19 mouse cellular contexts compared by ENCODE assay signal in the genomic region with DNA sequence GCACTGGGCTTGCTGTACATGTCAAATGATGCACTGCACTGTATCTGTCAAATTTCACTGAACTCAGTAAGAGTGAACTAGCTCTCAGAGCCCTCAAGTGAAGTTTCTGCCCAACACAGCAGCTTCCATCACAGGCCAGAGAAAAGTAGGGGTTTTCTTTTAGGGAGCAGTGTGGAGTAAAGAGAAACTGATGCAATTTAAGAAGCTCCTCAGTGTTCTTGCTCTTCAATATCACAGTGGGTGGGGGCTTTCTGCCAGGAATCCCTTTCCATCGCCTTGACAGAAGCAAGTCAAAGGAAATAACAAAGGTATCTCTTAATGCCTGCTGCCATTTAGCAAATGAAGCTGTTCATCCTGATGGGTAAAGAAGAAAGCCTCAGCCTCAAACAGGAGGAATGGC.
DNase-seq lines count a peak whose midpoint lies in the region; ATAC-seq and TF ChIP-seq lines count a peak whose summit lies in the region.
"Had no signal": no experiment of that assay in that cellular context is flagged by ENCODE, and none has a peak within 500 bp of the region (broad histone marks: within the 10 kb centered on the region; RNA-seq: fewer than 3 reads in every experiment).

No protein-coding gene starts in this region.

- no peaks in the 10 kb centered on the region for H3K9me3 ChIP-seq in forebrain, embryonic 14.5 days (replicated peaks; ENCODE audit: control insufficient read depth, low read length)
- no peaks in the 10 kb centered on the region for H3K9me3 ChIP-seq in forebrain, embryonic 10.5 days
- H3K9me3 ChIP-seq in midbrain, embryonic 15.5 days: no peaks in the 10 kb centered on the region
- H3K9me3 ChIP-seq in midbrain, postnatal 0 days (ENCODE audit: low read length): no peaks in the 10 kb centered on the region
- H3K9me3 ChIP-seq: embryonic facial prominence, embryonic 13.5 days; embryonic facial prominence, embryonic 15.5 days; forebrain, embryonic 13.5 days had no signal

- TF ChIP-seq CTCF in midbrain, postnatal 0 days (IDR thresholded peaks at IDR 0.05): no peak
- TF ChIP-seq CTCF in brain, embryonic 14.5 days (IDR thresholded peaks at IDR 0.05; ENCODE audit: borderline replicate concordance, extremely low read depth, insufficient read depth, insufficient read length): no peak

- no peak overlapping the region for H3K4me3 ChIP-seq in forebrain, embryonic 14.5 days (ENCODE audit: low read depth, low read length)
- no peak overlapping the region for H3K4me3 ChIP-seq in forebrain, embryonic 10.5 days
- H3K4me3 ChIP-seq in midbrain, embryonic 15.5 days: no peak overlapping the region
- no peak overlapping the region for H3K4me3 ChIP-seq in midbrain, postnatal 0 days (ENCODE audit: low read depth, low read length)
- H3K4me3 ChIP-seq: embryonic facial prominence, embryonic 13.5 days; embryonic facial prominence, embryonic 15.5 days; erythroblast, embryonic 14.5 days; forebrain, embryonic 13.5 days had no signal

- H3K36me3 ChIP-seq in forebrain, embryonic 14.5 days (ENCODE audit: control insufficient read depth, insufficient read depth, low read length): no peaks in the 10 kb centered on the region
- H3K36me3 ChIP-seq in forebrain, embryonic 10.5 days (replicated peaks): no peaks in the 10 kb centered on the region
- no peaks in the 10 kb centered on the region for H3K36me3 ChIP-seq in midbrain, embryonic 15.5 days (replicated peaks)
- H3K36me3 ChIP-seq in midbrain, postnatal 0 days (ENCODE audit: insufficient read depth, low read length): no peaks in the 10 kb centered on the region
- H3K36me3 ChIP-seq: embryonic facial prominence, embryonic 13.5 days; embryonic facial prominence, embryonic 15.5 days had no signal

- DNase-seq in forebrain, embryonic 14.5 days (ENCODE audit: low spot score): peak; percentile 20
- no peak for DNase-seq in forebrain, embryonic 10.5 days (ENCODE audit: extremely low spot score, low spot score)
- DNase-seq in midbrain, postnatal 0 days (ENCODE audit: low spot score): no peak
- DNase-seq in R1 (ENCODE audit: low read depth, low spot score): peak; percentile 25
- DNase-seq in brain, embryonic 14.5 days (ENCODE audit: low read depth): peak; percentile 63
- no peak for DNase-seq in thymus, postnatal 36 days
- DNase-seq: adrenal gland, adult 8-10 months; adrenal gland, postnatal 14 days; adrenal gland, postnatal 36 days; cerebellum, adult 11 months; cerebellum, adult 2 months; cerebellum, adult 9-10 months; embryo, embryonic 11 days had no signal

- no peaks in the 10 kb centered on the region for H3K27me3 ChIP-seq in forebrain, embryonic 14.5 days (replicated peaks; ENCODE audit: control insufficient read depth, insufficient read depth, low read length)
- H3K27me3 ChIP-seq in forebrain, embryonic 10.5 days (ENCODE audit: poor library complexity, severe bottlenecking): no peaks in the 10 kb centered on the region
- no peaks in the 10 kb centered on the region for H3K27me3 ChIP-seq in midbrain, embryonic 15.5 days (replicated peaks)
- H3K27me3 ChIP-seq in midbrain, postnatal 0 days (ENCODE audit: insufficient read depth, low read length): no peaks in the 10 kb centered on the region
- H3K27me3 ChIP-seq: embryonic facial prominence, embryonic 13.5 days; embryonic facial prominence, embryonic 15.5 days; forebrain, embryonic 13.5 days had no signal

- H3K4me1 ChIP-seq in forebrain, embryonic 14.5 days (ENCODE audit: control insufficient read depth, insufficient read depth, low read length): no peaks in the 10 kb centered on the region
- H3K4me1 ChIP-seq in forebrain, embryonic 10.5 days: no peaks in the 10 kb centered on the region
- no peaks in the 10 kb centered on the region for H3K4me1 ChIP-seq in midbrain, embryonic 15.5 days
- no peaks in the 10 kb centered on the region for H3K4me1 ChIP-seq in midbrain, postnatal 0 days (ENCODE audit: insufficient read depth, low read length)
- H3K4me1 ChIP-seq: embryonic facial prominence, embryonic 13.5 days; embryonic facial prominence, embryonic 15.5 days; forebrain, embryonic 13.5 days had no signal

- no peak overlapping the region for H3K9ac ChIP-seq in forebrain, embryonic 14.5 days (ENCODE audit: low read length)
- H3K9ac ChIP-seq in midbrain, embryonic 15.5 days: no peak overlapping the region
- H3K9ac ChIP-seq in midbrain, postnatal 0 days (replicated peaks; ENCODE audit: low read length, poor library complexity, severe bottlenecking): no peak overlapping the region
- H3K9ac ChIP-seq: embryonic facial prominence, embryonic 13.5 days; embryonic facial prominence, embryonic 15.5 days; forebrain, embryonic 13.5 days had no signal

- TF ChIP-seq POLR2A in brain, embryonic 14.5 days (IDR thresholded peaks at IDR 0.05; ENCODE audit: borderline replicate concordance, extremely low read depth, insufficient read depth, insufficient read length, poor library complexity, severe bottlenecking): no peak

- no peak overlapping the region for H3K4me2 ChIP-seq in forebrain, embryonic 14.5 days (ENCODE audit: low read length)
- no peak overlapping the region for H3K4me2 ChIP-seq in midbrain, embryonic 15.5 days
- no peak overlapping the region for H3K4me2 ChIP-seq in midbrain, postnatal 0 days (ENCODE audit: low read depth, low read length, poor library complexity, severe bottlenecking)
- H3K4me2 ChIP-seq: embryonic facial prominence, embryonic 13.5 days; embryonic facial prominence, embryonic 15.5 days; forebrain, embryonic 13.5 days had no signal

- H3K27ac ChIP-seq in forebrain, embryonic 14.5 days (ENCODE audit: low read depth, low read length): no peak overlapping the region
- no peak overlapping the region for H3K27ac ChIP-seq in forebrain, embryonic 10.5 days
- no peak overlapping the region for H3K27ac ChIP-seq in midbrain, embryonic 15.5 days
- H3K27ac ChIP-seq in midbrain, postnatal 0 days (ENCODE audit: low read depth, low read length): no peak overlapping the region
- H3K27ac ChIP-seq: embryonic facial prominence, embryonic 13.5 days; embryonic facial prominence, embryonic 15.5 days; forebrain, embryonic 13.5 days had no signal

- WGBS in forebrain, embryonic 14.5 days: 0% methylated on average over 1 of the region's 1 CpGs
- WGBS in forebrain, embryonic 10.5 days: 9% methylated on average over 1 of the region's 1 CpGs
- 3% methylated on average over 1 of the region's 1 CpGs for WGBS in midbrain, embryonic 15.5 days
- WGBS in midbrain, postnatal 0 days: 3% methylated on average over 1 of the region's 1 CpGs

- ATAC-seq in forebrain, embryonic 14.5 days: no peak
- ATAC-seq in midbrain, embryonic 15.5 days (replicated peaks): peak; percentile 69; the same call in 1 of the 2 replicates
- ATAC-seq in midbrain, postnatal 0 days (ENCODE audit: low FRiP score): no peak
- ATAC-seq: forebrain, embryonic 13.5 days; forebrain, embryonic 16.5 days had no signal

Comparison
In these comparisons a context has a peak if more than half of its experiments do, and no peak if none do; other contexts are left out.
1. DNase-seq: peak in forebrain, embryonic 14.5 days (single experiment), R1 (single experiment) and brain, embryonic 14.5 days (single experiment); none in forebrain, embryonic 10.5 days (single experiment), midbrain, postnatal 0 days (single experiment) and thymus, postnatal 36 days (0 of 2).